Mouse (Mus musculus): ENCODE data around the gene Olfr1314. TPM values are rescaled to one million over a fixed set of nuclear protein-coding genes. Genes with fewer than 3 reads are reported as not detected.

The Olfr1314 gene
- polyA plus RNA-seq (2017; shearing (Covaris generic)): not detected

DNA sequence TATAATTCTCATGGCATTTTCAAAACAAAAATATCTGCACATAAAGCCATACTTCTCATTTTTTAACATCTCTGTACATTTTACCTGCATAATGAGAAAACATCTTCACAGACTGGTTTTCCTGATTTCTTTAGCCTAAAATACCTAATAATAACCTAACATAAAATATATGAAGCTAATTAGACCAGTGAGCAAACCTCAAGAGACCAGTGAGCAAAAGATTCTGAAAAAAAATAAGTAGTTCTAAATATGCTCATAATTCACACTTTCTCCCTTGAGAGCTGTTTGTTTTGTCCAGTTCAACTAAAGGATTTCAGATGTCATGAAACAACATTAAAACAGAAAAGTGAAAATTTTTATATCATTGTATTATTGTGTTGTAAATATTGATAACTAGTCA, at the start of gene Olfr1314:
Olfr1314 (minus strand) TSS at position 101 of the 400 bp plus-strand sequence.

DNA sequence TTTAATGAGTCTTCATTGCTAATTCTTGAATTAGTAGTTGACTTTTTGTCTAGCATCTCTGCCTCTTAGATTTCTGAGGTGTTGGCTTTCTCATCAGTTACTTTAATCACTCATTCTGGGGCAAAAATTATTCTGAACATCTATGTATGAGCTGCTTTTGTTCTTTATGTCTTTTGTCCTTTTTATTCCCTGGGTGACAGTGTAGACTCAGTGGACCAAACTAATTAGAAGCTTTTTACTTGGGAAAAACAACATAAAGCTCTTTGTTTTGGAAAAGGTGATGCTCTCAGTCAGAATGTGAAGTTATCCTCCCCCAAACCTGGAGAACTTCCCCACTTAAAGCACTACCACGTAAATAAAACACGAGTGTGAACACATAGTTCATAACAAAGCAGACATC, 43.4 kb upstream of the Olfr1314 start, which contains the start of gene Olfr1317:
Olfr1317 (plus strand) TSS at position 301 of the 400 bp plus-strand sequence.

DNA sequence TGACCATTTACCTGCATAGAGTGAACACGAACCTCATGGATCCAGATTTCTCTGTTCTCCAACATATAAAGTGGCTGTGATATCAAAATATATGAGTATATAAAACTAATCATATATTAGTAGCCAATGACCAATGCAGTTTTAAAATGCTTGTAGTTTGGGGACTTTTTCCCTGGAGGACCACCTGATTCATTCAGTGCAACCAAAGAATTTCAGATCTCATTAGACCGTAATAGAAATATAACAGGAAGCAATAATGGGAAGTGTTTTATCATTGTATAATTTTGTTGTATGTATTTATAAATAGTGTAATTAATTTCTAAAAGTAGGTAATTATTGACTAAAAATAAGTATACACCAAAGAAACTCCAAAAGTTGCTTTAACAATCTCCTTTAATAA, 38.3 kb upstream of the Olfr1314 start, which contains the start of gene Olfr1316:
Olfr1316 (minus strand) TSS at position 101 of the 400 bp plus-strand sequence.

DNA sequence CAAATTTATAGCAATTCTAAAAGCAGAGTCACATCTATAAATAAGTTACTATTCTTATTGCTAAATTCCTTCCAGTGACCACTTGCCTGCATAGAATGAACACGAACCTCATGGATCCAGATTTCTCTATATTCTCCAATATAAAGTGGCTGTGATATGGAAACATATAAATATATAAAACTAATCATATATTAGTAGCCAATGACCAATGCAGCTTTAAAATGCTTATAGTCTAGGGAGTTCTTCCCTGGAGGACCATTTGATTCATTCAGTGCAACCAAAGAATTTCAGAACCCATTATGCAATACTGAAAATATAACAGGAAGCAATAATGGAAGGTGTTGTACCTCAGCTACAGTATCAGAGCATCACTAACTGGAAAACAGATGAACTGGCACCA, 18.8 kb upstream of the Olfr1314 start, which contains the start of gene Olfr1315-ps1:
Olfr1315-ps1 (minus strand) TSS at position 101 of the 400 bp plus-strand sequence.

DNA sequence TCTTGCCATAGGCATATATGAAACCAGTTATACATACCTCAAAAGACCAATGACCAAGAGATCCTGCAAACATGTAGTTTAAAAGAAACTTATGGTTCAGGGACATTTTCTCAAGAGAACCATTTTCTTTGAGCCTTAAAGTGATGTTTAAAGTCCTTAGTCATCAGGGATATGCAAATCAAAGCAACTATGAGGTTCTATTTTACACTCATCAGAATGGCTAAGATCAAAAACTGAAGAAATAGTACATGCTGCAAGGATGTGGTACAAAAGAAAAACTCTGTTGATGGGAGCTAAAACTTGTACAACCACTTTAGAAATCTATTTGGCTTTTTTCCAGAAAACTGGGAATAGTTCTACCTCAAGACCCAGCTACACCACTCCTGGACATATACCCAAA, 18.8 kb downstream of the Olfr1314 start, which contains the start of gene Olfr1313:
Olfr1313 (minus strand) TSS at position 101 of the 400 bp plus-strand sequence.

DNA sequence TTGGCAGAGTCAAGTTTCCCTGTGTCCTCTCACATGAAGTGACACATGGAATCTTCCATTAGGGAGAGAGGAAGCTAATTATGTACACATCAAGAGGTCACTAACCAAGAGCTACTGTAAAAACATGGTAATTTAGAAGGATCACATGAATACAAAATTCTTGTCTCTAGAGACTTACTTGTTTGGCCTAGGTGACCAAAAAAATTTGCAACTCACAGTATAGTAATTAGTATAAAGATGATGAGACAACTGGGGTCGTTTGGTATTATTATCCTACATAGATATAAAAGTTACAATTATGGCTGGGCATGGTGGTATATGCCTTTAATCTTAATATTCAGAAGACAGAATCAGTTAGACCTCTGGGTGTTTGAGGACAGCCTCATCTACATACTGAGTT, 46.4 kb downstream of the Olfr1314 start, which contains the start of gene Olfr1312:
Olfr1312 (minus strand) TSS at position 101 of the 400 bp plus-strand sequence.

Other genes starting within 250 kb of the Olfr1314 start
- not detected for gene Olfr1305, start 219.6 kb downstream of the Olfr1314 start, polyA plus RNA-seq (2017; shearing (Covaris generic))
- gene Olfr1306, start 180.5 kb downstream of the Olfr1314 start, polyA plus RNA-seq (2017; shearing (Covaris generic)): not detected
- 0.07 TPM for gene Olfr1307, start 147.3 kb downstream of the Olfr1314 start, polyA plus RNA-seq (2017; shearing (Covaris generic))
- not detected for gene Olfr1308, start 131.8 kb downstream of the Olfr1314 start, polyA plus RNA-seq (2017; shearing (Covaris generic))
- gene Olfr1309, start 106.5 kb downstream of the Olfr1314 start, polyA plus RNA-seq (2017; shearing (Covaris generic)): not detected
- not detected for gene Olfr1310, start 84.1 kb downstream of the Olfr1314 start, polyA plus RNA-seq (2017; shearing (Covaris generic))
- not detected for gene Olfr1311, start 72.4 kb downstream of the Olfr1314 start, polyA plus RNA-seq (2017; shearing (Covaris generic))
- not detected for gene Olfr1312, start 46.5 kb downstream of the Olfr1314 start, polyA plus RNA-seq (2017; shearing (Covaris generic))
- gene Olfr1313, start 18.9 kb downstream of the Olfr1314 start, polyA plus RNA-seq (2017; shearing (Covaris generic)): not detected
- not detected for gene Olfr1315-ps1, start 18.7 kb upstream of the Olfr1314 start, polyA plus RNA-seq (2017; shearing (Covaris generic))
- not detected for gene Olfr1316, start 38.2 kb upstream of the Olfr1314 start, polyA plus RNA-seq (2017; shearing (Covaris generic))
- gene Olfr1317, start 43.5 kb upstream of the Olfr1314 start, polyA plus RNA-seq (2017; shearing (Covaris generic)): not detected
- gene Olfr1318, start 57.4 kb upstream of the Olfr1314 start, polyA plus RNA-seq (2017; shearing (Covaris generic)): not detected
- gene Lpcat4, start 142.7 kb upstream of the Olfr1314 start, polyA plus RNA-seq (2017; shearing (Covaris generic)): 70.5 TPM
- gene Nutm1, start 162.5 kb upstream of the Olfr1314 start, polyA plus RNA-seq (2017; shearing (Covaris generic)): not detected
- gene Nop10, start 165.1 kb upstream of the Olfr1314 start, polyA plus RNA-seq (2017; shearing (Covaris generic)): 148 TPM
- gene Slc12a6, start 169.0 kb upstream of the Olfr1314 start, polyA plus RNA-seq (2017; shearing (Covaris generic)): 109 TPM
- not detected for gene Gm21985, start 169.5 kb upstream of the Olfr1314 start, polyA plus RNA-seq (2017; shearing (Covaris generic))

Measured in activated CD4-positive, CD25-positive, alpha-beta regulatory T cell, adult 9 weeks (primary cell).